Mouse (Mus musculus) thymus, adult 2 months (tissue): ENCODE measurements at regions not wholly inside any gene's neighbourhood (a gene's known extent, or its start where the extent isn't known, plus 50 kb on each side); places are given as distances from the start of the nearest gene placed in this dataset.

ENCODE experiments used
- CTCF ChIP-seq: fragments of 200-500 bp; IDR thresholded peaks from 2 replicates; pipeline ENCODE4 v1.5.1; 2012; ENCODE audit warnings: mild to moderate bottlenecking, control low read depth, low read length, moderate library complexity, borderline replicate concordance; ENCODE audit not compliant: control insufficient read depth, poor library complexity, insufficient read depth; ENCODE audit errors: extremely low read depth
- POLR2A ChIP-seq: fragments of 200-500 bp; IDR thresholded peaks from 2 replicates; pipeline ENCODE4 v1.6.1; 2012; ENCODE audit warnings: mild to moderate bottlenecking, low read length, control low read depth, moderate library complexity; ENCODE audit not compliant: control insufficient read depth, poor library complexity, insufficient read depth; ENCODE audit errors: extremely low read depth

DNA sequence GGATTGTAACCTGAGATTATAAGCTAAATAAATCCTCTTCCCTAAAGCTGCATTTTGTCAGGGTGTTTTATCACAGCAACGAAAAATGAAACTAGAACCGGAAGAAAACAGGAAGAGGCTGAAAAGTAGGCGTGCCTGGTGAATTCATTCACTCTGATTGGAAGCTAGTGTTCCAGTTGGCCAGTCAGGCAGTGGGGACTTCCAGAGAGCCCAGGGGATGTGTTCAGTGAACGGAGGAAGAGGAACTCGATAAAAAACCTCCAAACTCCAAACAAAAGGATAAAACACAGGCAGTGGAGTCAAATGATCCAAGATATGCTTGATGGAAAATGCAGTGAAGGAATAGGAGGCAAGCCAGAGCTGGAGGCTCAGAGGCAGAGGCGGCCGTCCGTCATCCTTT lies 305.5 kb upstream of the Kazn start:
- TF ChIP-seq POLR2A (no peak), CTCF (no peak)
